Mouse (Mus musculus) granulocyte monocyte progenitor cell, adult 5-6 weeks (primary cell): ENCODE data around the gene Sarnp. TPM values are rescaled to one million over a fixed set of nuclear protein-coding genes. Genes with fewer than 3 reads are reported as not detected.
A peak's percentile ranks its signal among the peaks of the same experiment; 100 is the strongest.
"Not testable (repeated sequence)": the region's sequence is repeated elsewhere in the genome, so short reads cannot be mapped to it uniquely, and the experiment has no call there.

ENCODE experiments used
- ATAC-seq: replicated peaks from 2 replicates; pipeline ENCODE4 v1.8.0; 2016; ENCODE audit warnings: mild to moderate bottlenecking, moderate TSS enrichment, inconsistent platforms; ENCODE audit not compliant: poor library complexity, severe bottlenecking
- total RNA-seq, 2 experiments: library from RNA; stranded (forward) in 1 of 2; stranded (reverse) in 1 of 2; fragments of 200-712, 200-1000 nt in 1 of 2; fragments of >200 nt in 1 of 2; fragmentation: Nextera tagmentation in 1 of 2; gene quantifications; 2 replicates each; pipeline ENCODE4 v1.2.3; 2014 to 2017

The Sarnp gene
- total RNA-seq, 2 experiments from 2014 or later = 236 to 265 TPM

DNA sequence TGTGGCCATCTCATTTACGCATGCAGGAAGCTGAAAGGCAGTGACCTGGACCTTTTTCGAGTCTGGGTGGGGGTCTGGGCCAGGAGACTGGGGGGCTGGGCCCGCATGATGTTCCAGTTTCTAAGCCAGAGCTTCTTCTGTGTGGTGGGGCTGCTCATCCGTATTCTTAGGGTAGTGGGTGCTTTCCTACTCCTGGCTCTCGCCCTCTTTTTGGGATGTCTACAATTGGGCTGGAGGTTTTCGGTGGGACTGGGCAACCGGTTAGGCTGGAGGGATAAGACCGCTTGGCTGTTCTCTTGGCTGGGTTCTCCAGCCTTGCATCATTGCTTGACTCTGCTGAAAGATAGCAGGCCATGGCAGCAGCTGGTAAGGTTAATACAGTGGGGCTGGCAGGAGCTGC lies 10.1 kb upstream of the Sarnp start:
- ATAC-seq = no peak

DNA sequence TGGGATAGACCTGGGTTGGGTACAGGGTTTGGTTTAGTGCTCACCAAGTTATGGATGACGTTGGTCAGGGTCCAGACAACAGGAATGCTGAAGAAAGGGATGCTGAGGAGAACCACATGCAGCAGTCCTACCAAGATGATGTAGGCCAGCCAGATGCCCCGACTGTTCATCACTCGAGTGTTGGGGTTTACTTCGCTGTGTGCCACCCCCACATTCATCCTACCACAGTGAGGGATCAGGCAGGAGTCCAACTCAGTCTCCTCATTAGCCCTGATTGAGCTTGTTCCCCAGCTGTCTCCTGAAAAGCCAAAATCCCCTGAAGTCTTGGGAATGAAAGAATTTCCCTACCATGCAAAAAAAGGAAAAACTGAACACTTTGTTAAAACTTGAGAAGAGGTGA lies 3.1 kb downstream of the Sarnp start:
- ATAC-seq = no peak

DNA sequence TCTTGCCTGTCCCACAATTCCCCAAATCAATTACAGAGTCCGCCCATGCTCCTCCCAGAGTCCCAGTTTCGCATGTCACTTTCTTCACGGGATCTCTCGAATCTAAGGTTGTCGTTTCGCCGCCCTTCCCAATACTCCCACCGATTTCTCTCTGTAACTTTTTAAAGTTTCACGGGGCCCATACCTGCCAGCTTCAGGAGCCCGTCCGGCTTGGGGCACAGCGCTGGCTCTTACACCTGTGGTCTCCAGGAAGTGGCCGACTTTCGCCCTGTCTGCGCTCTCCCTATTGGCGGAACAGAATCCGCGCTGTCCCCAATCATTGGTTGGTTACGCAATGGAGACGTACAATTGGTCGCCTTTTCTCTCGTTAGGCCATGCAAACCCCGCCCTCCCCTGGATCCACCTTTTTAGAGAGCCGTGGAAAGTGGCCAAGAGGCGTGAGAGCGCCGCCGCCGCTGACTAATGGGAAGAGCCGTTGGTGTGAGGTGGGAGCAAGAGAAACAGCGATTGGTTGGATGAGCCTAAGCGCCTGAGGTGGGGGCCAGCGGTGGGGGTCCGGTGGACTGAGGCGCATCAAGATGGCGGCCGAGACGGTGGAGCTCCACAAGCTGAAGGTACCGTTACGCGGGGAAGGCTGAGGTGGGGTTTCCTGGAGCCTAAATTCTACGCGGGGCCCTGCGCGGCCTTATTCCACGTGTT lies 4.4 kb downstream of the Sarnp start, which contains the start of gene Ormdl2:
Ormdl2 (minus strand) TSS at position 288 of the 699 bp plus-strand sequence.
- peak; percentile 97 for ATAC-seq

DNA sequence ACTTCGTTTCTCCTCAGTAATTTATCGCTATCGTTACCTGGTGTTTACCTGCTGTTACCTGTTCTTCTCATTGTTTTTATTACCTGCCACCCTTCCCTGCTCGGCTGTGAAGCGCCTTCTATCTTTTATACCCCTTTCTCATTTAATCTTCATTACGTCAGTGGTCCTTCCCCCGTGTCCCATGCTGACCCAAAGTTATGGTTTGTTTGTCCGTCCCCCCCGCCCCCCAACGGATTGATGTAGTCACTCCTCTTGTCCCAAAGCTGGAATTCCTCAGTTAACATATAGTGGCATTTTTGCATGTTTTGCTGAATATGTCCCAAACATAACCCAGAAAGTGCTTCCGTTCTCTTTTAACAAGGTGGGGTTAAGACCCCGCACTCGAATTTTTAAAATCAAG lies 5.0 kb downstream of the Sarnp start:
- ATAC-seq = no peak

DNA sequence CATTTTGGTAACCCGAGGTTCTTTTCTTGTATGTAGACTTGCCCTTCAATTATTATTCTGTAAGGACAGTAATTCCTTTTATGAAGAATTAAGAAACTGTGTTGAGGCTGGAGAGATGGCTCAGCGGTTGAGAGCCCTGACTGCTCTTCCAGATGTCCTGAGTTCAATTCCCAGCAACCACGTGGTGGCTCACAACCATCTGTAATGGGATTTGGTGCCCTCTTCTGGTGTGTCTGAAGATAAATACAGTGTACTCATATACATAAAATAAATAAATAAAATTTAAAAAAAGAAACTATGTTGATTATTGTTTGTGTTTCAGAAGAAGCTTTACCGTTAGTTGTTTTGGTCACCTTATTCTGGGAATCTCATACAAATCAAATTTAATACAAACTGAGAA lies 6.0 kb downstream of the Sarnp start:
- ATAC-seq = not testable (repeated sequence)

DNA sequence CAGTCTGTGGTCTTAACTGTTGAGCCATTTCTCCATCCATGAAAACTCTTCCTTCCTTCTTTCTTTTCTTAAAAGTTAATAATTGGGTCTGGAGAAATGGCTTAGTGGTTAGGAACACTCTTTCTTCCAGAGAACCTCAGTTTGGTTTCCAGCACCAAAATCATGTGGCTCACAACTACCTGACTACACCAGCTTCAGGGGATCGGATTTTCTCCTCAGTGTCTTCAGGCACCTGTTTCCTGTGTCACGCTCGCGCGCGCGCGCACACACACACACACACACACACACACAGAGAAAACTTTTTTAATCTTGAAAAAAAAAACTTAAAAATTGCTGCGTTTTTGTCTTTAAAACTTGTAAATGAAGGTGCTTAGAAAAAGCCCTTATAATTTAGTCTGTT lies 6.7 kb downstream of the Sarnp start:
- ATAC-seq = no peak

DNA sequence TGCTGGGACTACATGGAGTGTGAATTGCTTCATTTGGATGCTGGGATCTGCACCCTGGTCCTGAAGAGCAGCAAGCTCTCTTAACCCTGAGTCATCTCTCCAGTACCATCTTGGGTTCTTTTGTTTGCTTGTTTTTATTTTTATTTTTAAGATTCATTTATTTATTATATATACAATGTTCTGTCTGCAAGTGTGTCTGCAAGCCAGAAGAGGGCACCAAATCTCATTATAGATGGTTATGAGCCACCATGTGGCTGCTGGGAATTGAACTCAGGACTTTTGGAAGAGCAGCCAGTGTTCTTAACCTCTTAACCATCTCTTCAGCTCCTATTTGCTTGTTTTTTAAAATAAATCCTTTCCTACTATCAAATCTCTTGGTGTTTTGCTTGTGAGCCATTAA lies 20.3 kb downstream of the Sarnp start:
- no peak for ATAC-seq

DNA sequence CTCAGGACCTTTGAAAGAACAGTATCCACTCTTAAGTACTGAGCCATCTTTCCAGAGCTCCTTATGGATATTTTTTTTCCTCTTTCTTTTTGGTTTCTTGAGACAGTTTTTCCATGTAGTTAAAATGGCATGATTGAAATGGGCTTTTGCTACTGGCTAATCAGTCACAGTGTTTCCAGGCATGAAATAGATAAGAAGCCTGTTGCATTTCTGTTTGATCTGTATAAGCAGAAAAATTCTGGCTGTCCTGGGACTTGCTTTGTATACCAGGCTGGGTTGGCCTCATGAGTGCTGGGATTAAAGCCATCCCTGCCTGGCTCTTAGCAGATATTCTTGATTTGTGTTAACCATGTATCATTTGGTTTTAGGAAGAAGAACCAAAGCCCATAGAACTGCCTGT lies 22.3 kb downstream of the Sarnp start:
- ATAC-seq = no peak

DNA sequence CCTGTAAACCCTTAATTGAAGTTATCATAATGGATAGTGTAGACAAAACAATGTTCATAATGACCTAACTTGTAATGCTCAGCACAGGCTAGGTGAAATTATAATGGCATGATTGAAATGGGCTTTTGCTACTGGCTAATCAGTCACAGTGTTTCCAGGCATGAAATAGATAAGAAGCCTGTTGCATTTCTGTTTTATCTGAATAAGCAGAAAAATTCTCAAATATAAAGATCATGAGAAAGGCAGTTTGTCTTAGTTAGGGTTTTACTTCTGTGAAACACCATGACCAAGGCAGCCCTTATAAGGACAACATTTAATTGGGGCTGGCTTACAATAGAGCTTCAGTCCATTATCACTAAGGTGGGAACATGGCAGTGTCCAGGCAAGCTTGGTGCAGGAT lies 23.5 kb downstream of the Sarnp start:
- no peak for ATAC-seq

DNA sequence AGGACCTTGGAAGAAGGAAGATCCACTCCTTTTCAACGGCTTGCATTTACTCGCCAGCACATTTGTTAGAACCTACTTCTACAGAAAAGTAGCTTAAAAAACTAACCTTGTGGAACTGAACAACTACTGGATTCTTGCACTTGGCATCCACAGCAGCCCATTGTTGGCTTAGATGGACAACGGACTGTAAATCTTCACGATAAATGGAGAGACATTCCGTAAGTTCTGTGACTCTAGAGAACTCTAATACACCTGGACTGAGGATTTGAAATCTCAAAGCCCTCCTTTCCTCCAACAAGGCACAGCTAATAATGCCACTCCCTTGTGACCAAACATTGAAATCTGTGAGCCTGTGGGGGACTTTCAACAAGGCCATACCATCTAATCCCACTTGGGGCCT lies 26.1 kb downstream of the Sarnp start:
- no peak for ATAC-seq

DNA sequence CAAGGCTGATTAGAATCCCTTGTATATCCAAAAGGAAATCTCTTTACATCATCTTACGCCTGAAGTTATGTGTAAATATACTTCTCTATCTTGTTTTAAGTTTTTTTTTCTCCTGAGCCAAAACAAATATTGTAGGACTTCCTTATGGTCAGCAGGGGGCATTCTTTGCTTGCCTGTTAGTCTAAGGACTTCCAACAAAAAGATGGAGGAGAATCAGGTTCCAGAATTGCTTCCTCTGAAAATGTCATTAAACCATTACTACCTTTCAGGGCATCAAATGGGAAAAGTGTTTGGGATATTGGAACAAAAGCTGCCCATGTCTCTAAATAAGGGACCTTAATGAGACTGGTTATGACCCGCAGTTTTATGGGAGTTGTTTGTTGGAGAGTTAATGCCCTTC lies 28.4 kb downstream of the Sarnp start:
- ATAC-seq = peak; percentile 59; the same call in 1 of the 2 replicates

DNA sequence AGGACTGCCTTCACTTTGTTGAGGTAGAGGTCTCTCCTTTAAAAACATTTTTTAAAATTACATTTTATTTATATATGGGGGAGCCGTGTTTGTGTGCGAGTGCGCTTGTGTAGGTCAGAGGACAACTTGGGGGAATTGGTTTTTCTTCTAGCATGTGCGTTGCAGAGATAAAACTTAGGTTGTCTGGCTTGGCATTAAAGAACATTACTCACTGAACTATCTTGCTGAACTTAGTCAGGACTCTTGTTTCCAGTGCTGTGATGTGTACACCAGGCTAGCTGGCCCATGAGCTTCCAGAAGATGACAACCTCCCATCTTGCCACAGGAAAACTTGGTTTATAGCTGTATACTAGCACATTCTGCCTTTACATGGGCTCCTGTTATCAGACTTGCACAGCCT lies 29.5 kb downstream of the Sarnp start:
- no peak for ATAC-seq

DNA sequence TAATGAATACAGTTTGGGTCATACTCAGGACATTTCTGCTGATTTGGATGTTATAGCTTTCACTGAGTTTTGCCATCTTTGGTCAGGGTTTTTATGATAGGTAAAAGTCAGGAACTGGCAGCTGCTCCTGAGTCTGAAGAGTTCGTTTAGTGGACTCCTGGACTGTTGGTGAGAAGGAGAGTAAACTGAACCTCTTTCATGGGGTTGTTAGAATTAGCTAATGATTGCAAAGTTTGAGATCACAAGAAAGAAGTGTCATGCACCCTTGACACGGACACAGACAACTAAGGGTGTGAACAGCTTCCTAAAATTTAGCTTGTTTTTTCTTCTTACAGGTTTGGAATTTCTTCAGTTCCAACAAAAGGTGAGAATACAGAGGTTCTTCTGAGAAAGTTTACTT lies 31.3 kb downstream of the Sarnp start:
- no peak for ATAC-seq

DNA sequence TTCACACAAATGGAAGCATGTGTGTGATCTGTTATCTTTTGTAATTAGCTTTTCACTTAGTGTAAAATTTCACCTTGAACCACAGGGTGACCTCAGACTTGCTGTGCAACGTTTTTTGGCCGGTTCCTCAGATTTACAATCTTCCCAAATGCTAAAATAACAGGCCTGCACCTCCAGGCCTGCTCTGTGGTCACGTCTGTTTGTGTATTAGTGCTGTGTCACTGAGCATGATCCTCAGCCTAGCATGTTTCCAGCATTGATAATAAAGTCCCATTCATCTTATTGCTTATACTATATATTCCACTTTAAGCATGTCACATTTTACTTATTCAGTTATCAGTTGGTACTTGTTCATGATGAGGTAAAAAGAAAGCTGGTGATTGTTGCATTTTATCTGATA lies 33.2 kb downstream of the Sarnp start:
- ATAC-seq = no peak

DNA sequence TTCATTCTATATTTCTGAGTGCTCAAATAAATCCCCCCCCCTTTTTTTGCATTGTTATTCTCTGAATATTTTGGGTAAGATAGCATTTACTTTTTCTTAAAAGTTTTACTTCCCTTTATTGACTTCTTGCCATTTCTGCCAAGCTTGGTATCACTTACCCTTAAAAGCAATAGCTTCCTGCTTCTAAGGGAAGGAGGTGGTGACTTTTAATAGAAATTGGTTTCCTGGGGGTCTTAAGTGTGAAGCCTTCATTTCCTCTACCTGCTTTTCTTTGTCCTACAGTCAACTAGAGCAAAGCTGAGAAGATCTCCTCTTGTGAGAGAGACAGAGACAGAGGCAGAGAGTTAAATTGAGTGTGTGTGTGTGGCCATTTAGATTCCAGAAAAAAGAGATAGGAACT lies 44.0 kb downstream of the Sarnp start:
- peak; percentile 48 for ATAC-seq

DNA sequence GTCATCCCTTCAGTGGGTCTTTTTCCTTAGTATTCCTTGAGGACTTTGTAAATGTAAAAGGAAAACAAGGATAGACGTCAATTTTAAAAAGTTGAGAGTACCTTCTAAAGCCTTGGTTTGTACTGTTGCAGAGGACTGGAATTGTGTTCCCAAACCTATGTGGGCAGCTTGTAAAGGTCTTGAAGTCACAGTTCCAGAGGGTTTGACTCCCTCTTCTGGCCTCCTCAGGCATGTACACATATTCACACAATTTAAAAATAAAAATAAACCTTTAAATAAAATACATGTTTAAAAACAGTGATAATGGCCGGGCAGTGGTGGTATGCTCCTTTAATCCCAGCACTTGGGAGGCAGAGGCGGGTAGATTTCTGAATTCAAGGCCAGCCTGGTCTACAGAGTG lies 48.9 kb downstream of the Sarnp start:
- no peak; the same call in 1 of the 2 replicates for ATAC-seq

DNA sequence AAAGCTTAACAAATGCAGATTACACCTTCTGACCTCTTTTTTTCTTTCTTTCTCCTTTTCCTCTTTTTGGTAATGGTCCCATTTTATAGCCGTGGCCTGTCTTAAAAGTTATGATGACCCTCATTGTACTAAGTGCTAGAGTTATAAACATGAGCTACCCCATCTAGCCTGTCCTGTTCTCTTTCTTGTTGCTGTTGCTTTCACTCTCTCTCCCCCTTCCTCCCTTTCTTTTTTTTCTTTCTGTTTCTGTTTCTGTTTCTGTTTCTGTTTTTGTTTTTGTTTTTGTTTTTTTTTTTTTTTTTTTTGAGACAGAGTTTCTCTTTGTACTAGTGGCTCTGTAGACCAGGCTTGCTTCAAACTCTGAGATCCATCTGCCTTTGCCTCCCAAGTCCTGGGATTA lies 49.4 kb downstream of the Sarnp start:
- ATAC-seq = no peak

DNA sequence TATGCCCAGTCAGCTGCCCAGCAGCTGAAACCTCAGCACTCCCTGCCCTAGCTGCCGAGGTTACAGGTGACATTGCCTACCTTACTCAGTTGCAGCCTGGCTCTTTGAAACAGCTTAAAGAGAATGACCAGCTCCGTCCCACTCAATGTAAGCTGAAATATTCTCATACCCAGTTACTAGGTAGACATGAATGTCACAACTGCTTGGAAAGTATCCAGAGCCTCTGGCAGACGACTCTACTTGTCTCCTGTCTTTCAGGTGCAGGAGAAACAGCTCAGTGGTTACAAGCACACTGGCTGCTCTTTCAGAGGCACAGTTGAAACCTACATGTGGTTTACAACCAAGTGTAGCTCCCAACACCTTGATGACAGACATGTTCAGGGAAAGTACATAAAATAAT lies 53.2 kb downstream of the Sarnp start:
- no peak for ATAC-seq

DNA sequence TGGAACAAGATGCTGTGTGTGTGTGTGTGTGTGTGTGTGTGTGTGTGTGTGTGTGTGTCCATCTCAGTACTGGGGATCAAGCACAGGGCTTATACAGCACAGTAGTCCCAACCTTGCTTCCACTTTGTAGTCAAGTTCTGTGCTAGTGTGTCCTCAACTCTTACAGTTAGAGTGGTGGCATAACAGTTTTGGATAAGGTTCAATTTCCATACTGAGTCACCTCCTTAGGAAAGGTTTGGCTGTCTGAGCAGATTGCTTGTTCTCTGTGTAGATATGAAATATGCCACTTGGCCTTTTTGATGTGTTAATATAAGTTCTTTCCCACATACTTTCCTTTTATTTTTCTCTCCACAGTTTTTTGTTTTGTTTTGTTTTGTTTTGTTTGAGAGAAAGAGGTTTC lies 61.2 kb downstream of the Sarnp start:
- ATAC-seq = no peak

DNA sequence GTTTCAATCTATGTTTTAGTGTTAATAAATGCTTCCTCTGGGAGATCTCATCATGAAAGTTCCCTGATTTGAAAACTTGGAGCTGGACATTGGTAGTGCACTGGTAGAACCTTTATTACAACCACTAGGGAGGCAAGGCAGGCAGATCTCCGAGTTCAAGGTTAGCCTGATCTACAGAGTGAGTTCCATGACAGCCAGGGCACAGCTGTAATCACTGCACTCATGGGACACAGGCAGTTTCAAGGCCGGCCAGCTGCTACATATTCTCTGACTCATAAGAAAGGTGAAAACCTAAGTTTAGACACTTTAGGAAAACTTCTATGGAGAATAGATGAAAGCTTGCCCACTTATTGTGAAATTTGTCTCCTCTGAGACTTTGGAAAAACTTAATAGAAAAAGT lies 61.7 kb downstream of the Sarnp start:
- ATAC-seq = no peak

DNA sequence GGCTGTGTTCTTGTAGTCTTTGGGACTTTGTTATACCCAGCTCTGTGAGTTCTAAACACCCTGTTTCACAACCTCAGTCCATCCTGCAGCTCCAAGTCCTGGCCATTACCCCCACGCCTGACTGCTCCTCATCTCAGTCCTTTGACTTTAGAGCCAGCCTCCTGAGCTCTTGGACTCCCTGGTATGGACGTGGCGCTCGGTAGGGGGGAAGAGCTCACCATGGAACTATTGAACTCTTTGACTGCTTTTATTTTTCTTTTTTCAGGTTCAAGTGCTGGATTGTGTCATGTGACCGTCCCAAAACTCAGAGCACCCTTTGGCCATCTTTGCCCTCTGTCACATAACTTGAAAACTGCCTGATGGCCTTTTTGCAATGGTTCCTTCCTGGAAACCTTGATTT lies 64.9 kb downstream of the Sarnp start:
- no peak for ATAC-seq

DNA sequence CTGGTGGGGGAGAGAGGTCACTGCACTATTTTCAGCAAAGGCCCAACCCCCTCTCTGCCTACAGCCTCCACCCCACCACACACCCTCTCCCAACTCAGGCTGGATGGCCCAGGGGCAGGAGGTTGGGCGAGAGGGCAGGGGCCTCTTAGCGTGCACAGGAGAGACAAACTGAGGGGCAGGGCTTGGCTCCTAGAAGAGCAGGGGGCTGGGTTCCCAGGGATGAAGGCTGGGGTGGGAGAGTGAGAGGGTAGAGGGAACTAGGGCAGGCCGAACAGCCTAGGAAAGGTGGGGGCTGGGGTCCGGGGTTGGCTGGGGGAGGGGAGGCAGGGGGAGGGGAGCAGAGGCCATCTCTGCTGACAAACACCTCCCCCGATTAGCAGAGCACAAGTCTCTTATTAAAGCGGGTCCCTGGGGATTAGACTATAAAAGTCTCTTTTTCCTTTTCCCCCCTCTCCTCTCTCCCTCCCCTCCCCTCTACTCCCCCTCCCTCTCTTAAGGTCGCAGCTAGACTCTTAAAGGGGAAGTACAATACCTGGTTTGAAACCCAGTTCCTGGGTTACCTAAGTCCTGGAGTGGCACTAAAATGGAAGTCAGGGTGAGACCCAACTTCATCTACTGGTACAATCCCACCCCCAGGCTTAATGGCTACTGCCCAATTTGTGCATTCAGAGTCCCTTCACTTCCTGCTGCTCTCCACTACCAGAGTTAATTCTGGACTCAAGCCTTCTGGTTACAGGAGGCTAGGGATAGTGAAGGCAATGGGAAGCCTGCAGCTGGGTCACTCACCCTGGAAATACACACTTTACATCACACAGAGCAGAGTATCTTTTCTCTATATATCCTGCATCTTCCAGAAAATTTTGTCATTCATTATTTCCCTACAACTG lies 72.1 kb downstream of the Sarnp start:
- ATAC-seq = 0 out of 2 replicates have a peak, but pooled peaks have one; percentile 20
